Mouse (Mus musculus): ENCODE results near the gene Rilpl1.

DNA sequence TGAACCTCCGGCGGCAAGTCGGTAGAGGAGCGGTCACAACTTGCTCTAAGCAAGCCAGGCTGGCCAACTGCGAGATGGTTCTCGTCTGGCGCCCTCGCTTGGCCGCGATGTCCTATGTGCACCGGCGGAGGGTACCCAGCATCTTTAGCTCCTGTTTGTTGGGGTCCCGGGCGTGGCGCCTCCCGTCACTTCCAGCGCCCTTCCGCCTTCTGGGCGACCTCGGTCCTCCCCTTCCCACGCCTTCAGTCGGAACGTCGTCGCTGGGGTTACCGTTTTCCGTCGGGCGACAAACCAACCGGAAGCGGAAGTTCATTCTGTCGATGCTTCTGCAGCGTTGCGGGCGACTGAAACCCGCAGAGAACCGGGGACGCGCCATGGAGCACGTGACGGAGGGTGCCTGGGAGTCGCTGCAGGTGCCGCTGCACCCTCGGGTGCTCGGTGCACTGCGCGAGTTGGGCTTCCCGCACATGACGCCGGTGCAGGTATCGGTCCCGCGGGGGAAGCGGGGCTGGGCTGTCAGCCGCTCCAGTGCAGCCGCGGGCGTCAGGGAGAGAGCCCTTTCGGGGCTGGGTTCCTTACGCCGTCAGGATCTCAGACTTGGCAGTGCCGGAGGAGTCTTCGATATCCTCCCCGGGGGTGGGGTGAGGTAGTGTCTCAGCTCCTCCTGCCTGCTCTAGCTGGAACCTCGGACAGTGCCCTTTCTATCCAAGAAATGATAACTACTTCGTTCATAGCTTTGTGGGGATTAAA is 21.5 kb upstream of the Rilpl1 start, which contains the start of gene Ddx55:
- no peak for TF ChIP-seq CTCF (IDR thresholded peaks at IDR 0.05; ENCODE audit: borderline replicate concordance, insufficient read depth, low read depth, low read length)
- peak; percentile 92 for TF ChIP-seq POLR2A (IDR thresholded peaks at IDR 0.05; ENCODE audit: borderline replicate concordance, insufficient read depth, low read length)
